Mouse (Mus musculus) embryo, embryonic 10.5 days (tissue): ENCODE measurements at regions not wholly inside any gene's neighbourhood (a gene's known extent, or its start where the extent isn't known, plus 50 kb on each side); places are given as distances from the start of the nearest gene placed in this dataset.
A peak's percentile ranks its signal among the peaks of the same experiment; 100 is the strongest.
"Not testable (repeated sequence)": the region's sequence is repeated elsewhere in the genome, so short reads cannot be mapped to it uniquely, and the experiment has no call there.

Source experiments
- DNase-seq: peaks from one replicate; pipeline ENCODE4 v3.0.0-alpha.2; 2015; ENCODE audit warnings: low spot score

- DNase-seq: no peak
Observed at GRCm38 (mm10) chr6:140816359-140816758, 87.3 kb downstream of the Gm11077 start.

- DNase-seq: peak; percentile 11
Observed at GRCm38 (mm10) chr6:140816831-140817230, 87.7 kb downstream of the Gm11077 start.

- no peak for DNase-seq
Observed at GRCm38 (mm10) chr6:140819451-140819878, 90.4 kb downstream of the Gm11077 start.

- DNase-seq: no peak
Observed at GRCm38 (mm10) chr6:140826522-140826921, 97.4 kb downstream of the Gm11077 start.

- no peak for DNase-seq
Observed at GRCm38 (mm10) chr6:140827651-140828050, 98.6 kb downstream of the Gm11077 start.

GRCm38 (mm10) chr6:140843292-140843991 lies 114.4 kb downstream of the Gm11077 start:
- no peak for DNase-seq

- DNase-seq: no peak
Observed at GRCm38 (mm10) chr6:140847165-140847564, 118.1 kb downstream of the Gm11077 start.

GRCm38 (mm10) chr6:140852420-140852819 lies 123.3 kb downstream of the Gm11077 start:
- no peak for DNase-seq

GRCm38 (mm10) chr6:140853508-140853907 lies 124.4 kb downstream of the Gm11077 start:
- peak; percentile 86 for DNase-seq

GRCm38 (mm10) chr6:140854691-140855090 lies 125.6 kb downstream of the Gm11077 start:
- DNase-seq: peak; percentile 11

- peak; percentile 77 for DNase-seq
Observed at GRCm38 (mm10) chr6:140856468-140857117, 127.5 kb downstream of the Gm11077 start.

- DNase-seq: peak; percentile 75
Observed at GRCm38 (mm10) chr6:140857118-140857746, 128.1 kb downstream of the Gm11077 start.

- not testable (repeated sequence) for DNase-seq
Observed at GRCm38 (mm10) chr6:140869523-140869922, 140.4 kb downstream of the Gm11077 start.

- no peak for DNase-seq
Observed at GRCm38 (mm10) chr6:140874831-140875230, 145.7 kb downstream of the Gm11077 start.

- DNase-seq: no peak
Observed at GRCm38 (mm10) chr6:140883651-140884050, 154.6 kb downstream of the Gm11077 start.

- DNase-seq: peak; percentile 58
Observed at GRCm38 (mm10) chr6:140888610-140889009, 159.5 kb downstream of the Gm11077 start.

- DNase-seq: no peak
Observed at GRCm38 (mm10) chr6:140890060-140890459, 161.0 kb downstream of the Gm11077 start.

GRCm38 (mm10) chr6:140890591-140890990 lies 161.5 kb downstream of the Gm11077 start:
- DNase-seq: no peak

GRCm38 (mm10) chr6:140894467-140894866 lies 165.4 kb downstream of the Gm11077 start:
- DNase-seq: peak; percentile 15

GRCm38 (mm10) chr6:140895441-140895840 lies 166.4 kb downstream of the Gm11077 start:
- DNase-seq: no peak

- DNase-seq: no peak
Observed at GRCm38 (mm10) chr6:140897111-140897510, 168.0 kb downstream of the Gm11077 start.

- DNase-seq: peak; percentile 79
Observed at GRCm38 (mm10) chr6:140924319-140924981, 195.4 kb downstream of the Gm11077 start.
